Mouse (Mus musculus): ENCODE data around the gene Aldh4a1. TPM values are rescaled to one million over a fixed set of nuclear protein-coding genes. Genes with fewer than 3 reads are reported as not detected.
A peak's percentile ranks its signal among the peaks of the same experiment; 100 is the strongest.

The Aldh4a1 gene
- polyA plus RNA-seq, 1 experiment from 2014 or later, result 31.9 TPM

- no peak overlapping the region for H3K27ac ChIP-seq (ENCODE audit: low read depth, low read length)
- WGBS, result 62% methylated on average over 10 of the region's 10 CpGs
- no peak overlapping the region for H3K4me2 ChIP-seq (ENCODE audit: low read length)
- no peak overlapping the region for H3K4me3 ChIP-seq (ENCODE audit: low read length)
- H3K4me1 ChIP-seq (ENCODE audit: control insufficient read depth, insufficient read depth, low read depth, low read length), result peaks cover 46% of the 10 kb centered on the region
- H3K9ac ChIP-seq (ENCODE audit: low read depth, low read length), result no peak overlapping the region
- H3K27me3 ChIP-seq (replicated peaks; ENCODE audit: control insufficient read depth, insufficient read depth, low read length), result no peaks in the 10 kb centered on the region
- H3K9me3 ChIP-seq (ENCODE audit: control insufficient read depth, low read length), result no peaks in the 10 kb centered on the region
- no peak for ATAC-seq
- H3K36me3 ChIP-seq (ENCODE audit: control insufficient read depth, insufficient read depth, low read length), result no peaks in the 10 kb centered on the region; the same call in 1 of the 2 replicates
These were observed 43.7 kb upstream of the Aldh4a1 start for GRCm38 (mm10) chr4:139579003-139579402.

GRCm38 (mm10) chr4:139579466-139579865 lies 43.2 kb upstream of the Aldh4a1 start:
- WGBS, result 68% methylated on average over 6 of the region's 6 CpGs
- Histone ChIP-seq H3K4me3 (ENCODE audit: low read length) (no peak overlapping the region), H3K4me2 (ENCODE audit: low read length) (no peak overlapping the region), H3K27ac (ENCODE audit: low read depth, low read length) (no peak overlapping the region), H3K9me3 (ENCODE audit: control insufficient read depth, low read length) (no peaks in the 10 kb centered on the region), H3K4me1 (ENCODE audit: control insufficient read depth, insufficient read depth, low read depth, low read length) (peaks cover 46% of the 10 kb centered on the region), H3K9ac (ENCODE audit: low read depth, low read length) (no peak overlapping the region), H3K27me3 (replicated peaks; ENCODE audit: control insufficient read depth, insufficient read depth, low read length) (no peaks in the 10 kb centered on the region), H3K36me3 (ENCODE audit: control insufficient read depth, insufficient read depth, low read length) (no peaks in the 10 kb centered on the region; the same call in 1 of the 2 replicates)
- no peak for ATAC-seq

GRCm38 (mm10) chr4:139580663-139581336 lies 41.9 kb upstream of the Aldh4a1 start:
- 6% methylated on average over 14 of the region's 15 CpGs for WGBS
- Histone ChIP-seq H3K27ac (ENCODE audit: low read depth, low read length) (peak overlapping the region; percentile 72), H3K9me3 (ENCODE audit: control insufficient read depth, low read length) (no peaks in the 10 kb centered on the region), H3K4me3 (ENCODE audit: low read length) (peak overlapping the region; percentile 22), H3K27me3 (replicated peaks; ENCODE audit: control insufficient read depth, insufficient read depth, low read length) (no peaks in the 10 kb centered on the region), H3K36me3 (ENCODE audit: control insufficient read depth, insufficient read depth, low read length) (no peaks in the 10 kb centered on the region; the same call in 1 of the 2 replicates), H3K4me1 (ENCODE audit: control insufficient read depth, insufficient read depth, low read depth, low read length) (peaks cover 46% of the 10 kb centered on the region), H3K9ac (ENCODE audit: low read depth, low read length) (peak overlapping the region; percentile 57), H3K4me2 (ENCODE audit: low read length) (peak overlapping the region; percentile 54)
- ATAC-seq, result peak; percentile 32; the same call in 1 of the 2 replicates

GRCm38 (mm10) chr4:139581427-139582051 lies 41.1 kb upstream of the Aldh4a1 start:
- no peaks in the 10 kb centered on the region for H3K9me3 ChIP-seq (ENCODE audit: control insufficient read depth, low read length)
- peak overlapping the region; percentile 57 for H3K9ac ChIP-seq (ENCODE audit: low read depth, low read length)
- WGBS, result 22% methylated on average over 6 of the region's 6 CpGs
- peak overlapping the region; percentile 72 for H3K27ac ChIP-seq (ENCODE audit: low read depth, low read length)
- H3K36me3 ChIP-seq (ENCODE audit: control insufficient read depth, insufficient read depth, low read length), result no peaks in the 10 kb centered on the region; the same call in 1 of the 2 replicates
- no peak; the same call in 1 of the 2 replicates for ATAC-seq
- H3K27me3 ChIP-seq (replicated peaks; ENCODE audit: control insufficient read depth, insufficient read depth, low read length), result no peaks in the 10 kb centered on the region
- peak overlapping the region; percentile 54 for H3K4me2 ChIP-seq (ENCODE audit: low read length)
- H3K4me1 ChIP-seq (ENCODE audit: control insufficient read depth, insufficient read depth, low read depth, low read length), result peaks cover 39% of the 10 kb centered on the region
- peak overlapping the region; percentile 22 for H3K4me3 ChIP-seq (ENCODE audit: low read length)

- Histone ChIP-seq H3K9me3 (ENCODE audit: control insufficient read depth, low read length) (no peaks in the 10 kb centered on the region), H3K27ac (ENCODE audit: low read depth, low read length) (no peak overlapping the region), H3K27me3 (replicated peaks; ENCODE audit: control insufficient read depth, insufficient read depth, low read length) (no peaks in the 10 kb centered on the region), H3K9ac (ENCODE audit: low read depth, low read length) (no peak overlapping the region), H3K36me3 (ENCODE audit: control insufficient read depth, insufficient read depth, low read length) (no peaks in the 10 kb centered on the region; the same call in 1 of the 2 replicates), H3K4me1 (ENCODE audit: control insufficient read depth, insufficient read depth, low read depth, low read length) (peaks cover 31% of the 10 kb centered on the region), H3K4me2 (ENCODE audit: low read length) (no peak overlapping the region), H3K4me3 (ENCODE audit: low read length) (no peak overlapping the region)
- no peak for ATAC-seq
- 81% methylated on average over 6 of the region's 6 CpGs for WGBS
These were observed 40.3 kb upstream of the Aldh4a1 start for GRCm38 (mm10) chr4:139582346-139582745.

GRCm38 (mm10) chr4:139582903-139583302 lies 39.8 kb upstream of the Aldh4a1 start:
- H3K4me2 ChIP-seq (ENCODE audit: low read length), result no peak overlapping the region
- no peak overlapping the region for H3K4me3 ChIP-seq (ENCODE audit: low read length)
- H3K9ac ChIP-seq (ENCODE audit: low read depth, low read length), result peak overlapping the region; percentile 15; the same call in 1 of the 2 replicates
- H3K9me3 ChIP-seq (ENCODE audit: control insufficient read depth, low read length), result no peaks in the 10 kb centered on the region
- WGBS, result 41% methylated on average over 3 of the region's 3 CpGs
- H3K4me1 ChIP-seq (ENCODE audit: control insufficient read depth, insufficient read depth, low read depth, low read length), result peaks cover 28% of the 10 kb centered on the region
- no peak for ATAC-seq
- H3K27me3 ChIP-seq (replicated peaks; ENCODE audit: control insufficient read depth, insufficient read depth, low read length), result no peaks in the 10 kb centered on the region
- H3K27ac ChIP-seq (ENCODE audit: low read depth, low read length), result no peak overlapping the region
- no peaks in the 10 kb centered on the region for H3K36me3 ChIP-seq (ENCODE audit: control insufficient read depth, insufficient read depth, low read length)

- H3K27ac ChIP-seq (ENCODE audit: low read depth, low read length), result no peak overlapping the region
- H3K4me3 ChIP-seq (ENCODE audit: low read length), result no peak overlapping the region
- H3K9me3 ChIP-seq (ENCODE audit: control insufficient read depth, low read length), result no peaks in the 10 kb centered on the region
- 79% methylated on average over 11 of the region's 11 CpGs for WGBS
- no peak for ATAC-seq
- no peak overlapping the region for H3K4me2 ChIP-seq (ENCODE audit: low read length)
- H3K9ac ChIP-seq (ENCODE audit: low read depth, low read length), result no peak overlapping the region
- no peaks in the 10 kb centered on the region for H3K27me3 ChIP-seq (replicated peaks; ENCODE audit: control insufficient read depth, insufficient read depth, low read length)
- H3K4me1 ChIP-seq (ENCODE audit: control insufficient read depth, insufficient read depth, low read depth, low read length), result peaks cover 28% of the 10 kb centered on the region
- no peaks in the 10 kb centered on the region for H3K36me3 ChIP-seq (ENCODE audit: control insufficient read depth, insufficient read depth, low read length)
These were observed 38.9 kb upstream of the Aldh4a1 start for GRCm38 (mm10) chr4:139583629-139584245.

- no peaks in the 10 kb centered on the region for H3K36me3 ChIP-seq (ENCODE audit: control insufficient read depth, insufficient read depth, low read length)
- H3K27ac ChIP-seq (ENCODE audit: low read depth, low read length), result no peak overlapping the region
- H3K9me3 ChIP-seq (ENCODE audit: control insufficient read depth, low read length), result no peaks in the 10 kb centered on the region
- ATAC-seq, result no peak
- no peak overlapping the region for H3K9ac ChIP-seq (ENCODE audit: low read depth, low read length)
- H3K4me3 ChIP-seq (ENCODE audit: low read length), result no peak overlapping the region
- H3K4me1 ChIP-seq (ENCODE audit: control insufficient read depth, insufficient read depth, low read depth, low read length), result peaks cover 22% of the 10 kb centered on the region
- no peak overlapping the region for H3K4me2 ChIP-seq (ENCODE audit: low read length)
- 76% methylated on average over 11 of the region's 11 CpGs for WGBS
- no peaks in the 10 kb centered on the region for H3K27me3 ChIP-seq (replicated peaks; ENCODE audit: control insufficient read depth, insufficient read depth, low read length)
These were observed 38.0 kb upstream of the Aldh4a1 start for GRCm38 (mm10) chr4:139584704-139585103.

GRCm38 (mm10) chr4:139585713-139586112 lies 37.0 kb upstream of the Aldh4a1 start:
- WGBS, result 90% methylated on average over 7 of the region's 7 CpGs

More at GRCm38 (mm10) chr4:139585713-139586112, 37.0 kb upstream of the Aldh4a1 start:
- no peak for ATAC-seq
- Histone ChIP-seq H3K9ac (ENCODE audit: low read depth, low read length) (no peak overlapping the region), H3K27me3 (replicated peaks; ENCODE audit: control insufficient read depth, insufficient read depth, low read length) (no peaks in the 10 kb centered on the region), H3K4me1 (ENCODE audit: control insufficient read depth, insufficient read depth, low read depth, low read length) (peaks cover 19% of the 10 kb centered on the region), H3K4me3 (ENCODE audit: low read length) (no peak overlapping the region), H3K27ac (ENCODE audit: low read depth, low read length) (no peak overlapping the region), H3K4me2 (ENCODE audit: low read length) (no peak overlapping the region), H3K36me3 (ENCODE audit: control insufficient read depth, insufficient read depth, low read length) (no peaks in the 10 kb centered on the region), H3K9me3 (ENCODE audit: control insufficient read depth, low read length) (no peaks in the 10 kb centered on the region)
